Mouse (Mus musculus) neutrophil, adult 65 days (primary cell): ENCODE data around the gene Apol9b. TPM values are rescaled to one million over a fixed set of nuclear protein-coding genes. Genes with fewer than 3 reads are reported as not detected.

Experiments
- total RNA-seq: library from RNA; stranded (reverse); gene quantifications from 2 replicates; pipeline ENCODE4 v1.2.4, GENCODE M21; 2023

Apol9b gene
- not detected in 2 replicates for total RNA-seq

GRCm38 (mm10) chr15:77728739-77729138, at the start of gene Apol9b:
TSS of gene Apol9b (plus strand) at chr15:77729039.

DNA sequence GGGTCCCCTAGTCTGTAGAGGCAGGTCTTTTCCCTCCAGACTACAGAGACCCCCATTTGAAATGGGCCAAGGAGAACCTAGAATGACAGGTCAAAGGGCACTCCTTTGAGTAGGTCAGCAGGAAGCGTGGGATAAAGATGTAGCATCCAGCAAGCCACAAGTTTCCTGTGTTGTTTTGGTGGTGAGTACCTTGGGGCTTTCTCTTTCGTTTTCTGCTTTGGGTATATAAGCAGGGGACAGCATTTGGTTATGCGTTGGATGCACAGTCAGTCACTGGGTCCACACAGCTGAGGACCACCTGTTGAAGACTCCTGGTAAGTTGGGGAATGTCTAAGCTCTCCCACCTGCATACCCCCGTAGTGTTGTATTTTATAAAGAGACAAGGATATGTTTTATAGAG, 30.2 kb upstream of the Apol9b start, which contains the start of gene Apol7e:
Gene Apol7e, plus strand, starts transcription at position 202 of the 400 bp plus-strand sequence.

DNA sequence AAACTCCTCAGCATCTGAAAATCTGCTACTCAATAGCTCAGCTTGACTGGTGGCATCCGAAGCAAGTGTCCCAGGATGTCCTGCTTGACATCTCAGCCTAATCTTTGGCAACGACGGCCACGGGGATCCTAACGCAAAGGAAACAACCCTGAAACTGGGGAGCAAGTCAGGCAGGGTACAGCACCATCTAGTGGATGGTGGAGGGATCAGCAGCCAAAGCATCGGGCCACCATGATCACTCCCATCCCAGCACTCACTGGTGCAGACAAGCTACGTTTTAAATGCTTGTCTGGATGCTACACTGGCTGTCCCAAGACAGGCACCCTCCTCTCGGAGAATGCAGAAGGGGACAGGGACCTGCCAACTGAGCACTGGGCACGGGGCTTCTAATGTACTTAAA, 28.0 kb downstream of the Apol9b start, which contains the start of gene Apol8:
Gene Apol8, minus strand, starts transcription at position 156 of the 400 bp plus-strand sequence.

Other genes with a start within 250 kb of the Apol9b start
- gene Apol11a, start 220.8 kb upstream of the Apol9b start, total RNA-seq: not detected in 2 replicates
- gene Apol7c, start 195.7 kb upstream of the Apol9b start, total RNA-seq: not detected in 2 replicates
- gene 1700025B11Rik, start 167.1 kb upstream of the Apol9b start, total RNA-seq: not detected in 2 replicates
- gene Apol10b, start 132.9 kb upstream of the Apol9b start, total RNA-seq: not detected in 2 replicates
- gene Gm36245, start 129.8 kb upstream of the Apol9b start, total RNA-seq: not detected in 2 replicates
- gene Apol11b, start 85.8 kb upstream of the Apol9b start, total RNA-seq: not detected in 2 replicates
- gene Apol7e, start 30.2 kb upstream of the Apol9b start, total RNA-seq: not detected in 2 replicates
- gene Apol8, start 28.0 kb downstream of the Apol9b start, total RNA-seq: 8.8 and 11.6 TPM in 2 replicates
- gene Myh9, start 113.1 kb downstream of the Apol9b start, total RNA-seq: 1,634 and 1,897 TPM in 2 replicates
- 56.2 and 63.5 TPM in 2 replicates for gene Txn2, start 200.0 kb downstream of the Apol9b start, total RNA-seq
- 22.3 and 25.5 TPM in 2 replicates for gene Foxred2, start 227.7 kb downstream of the Apol9b start, total RNA-seq
- 55.8 and 65.5 TPM in 2 replicates for gene Eif3d, start 241.8 kb downstream of the Apol9b start, total RNA-seq